Mouse (Mus musculus) megakaryocyte progenitor cell, adult 5-6 weeks (primary cell): ENCODE measurements around the gene Taok1. TPM values are rescaled to one million over a fixed set of nuclear protein-coding genes. Genes with fewer than 3 reads are reported as not detected.

Source experiments
- ATAC-seq: replicated peaks from 2 replicates; pipeline ENCODE4 v1.8.0; 2016; ENCODE audit warnings: mild to moderate bottlenecking, moderate TSS enrichment, inconsistent platforms; ENCODE audit not compliant: poor library complexity
- total RNA-seq, 2 experiments: library from RNA; stranded (forward) in 1 of 2; stranded (reverse) in 1 of 2; fragments of 157-497, 149-512 nt in 1 of 2; fragments of 200-1000 nt in 1 of 2; gene quantifications; 2 replicates each; pipeline versions ENCODE4 v1.2.3 to v1.2.4; 2015 to 2017

Gene Taok1
- total RNA-seq, 2 experiments from 2014 or later, result 30.3 to 31.8 TPM

DNA sequence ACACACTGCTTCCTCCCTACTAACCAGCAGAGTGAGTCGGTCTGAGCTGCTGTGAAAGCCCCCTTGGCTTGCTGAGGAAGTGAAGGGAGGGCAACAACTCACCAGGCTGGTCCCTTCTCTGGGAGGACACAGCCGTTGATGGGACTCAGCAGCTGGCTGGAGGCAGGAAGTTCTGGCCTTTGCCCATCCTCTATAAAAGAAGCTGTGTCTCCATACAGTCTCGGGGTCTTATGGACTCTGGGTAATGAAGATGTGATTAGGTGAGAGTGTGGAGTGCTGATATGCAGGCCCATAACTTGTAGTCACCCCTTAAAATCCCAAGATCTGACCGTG is 113.3 kb downstream of the Taok1 start:
- no peak for ATAC-seq

DNA sequence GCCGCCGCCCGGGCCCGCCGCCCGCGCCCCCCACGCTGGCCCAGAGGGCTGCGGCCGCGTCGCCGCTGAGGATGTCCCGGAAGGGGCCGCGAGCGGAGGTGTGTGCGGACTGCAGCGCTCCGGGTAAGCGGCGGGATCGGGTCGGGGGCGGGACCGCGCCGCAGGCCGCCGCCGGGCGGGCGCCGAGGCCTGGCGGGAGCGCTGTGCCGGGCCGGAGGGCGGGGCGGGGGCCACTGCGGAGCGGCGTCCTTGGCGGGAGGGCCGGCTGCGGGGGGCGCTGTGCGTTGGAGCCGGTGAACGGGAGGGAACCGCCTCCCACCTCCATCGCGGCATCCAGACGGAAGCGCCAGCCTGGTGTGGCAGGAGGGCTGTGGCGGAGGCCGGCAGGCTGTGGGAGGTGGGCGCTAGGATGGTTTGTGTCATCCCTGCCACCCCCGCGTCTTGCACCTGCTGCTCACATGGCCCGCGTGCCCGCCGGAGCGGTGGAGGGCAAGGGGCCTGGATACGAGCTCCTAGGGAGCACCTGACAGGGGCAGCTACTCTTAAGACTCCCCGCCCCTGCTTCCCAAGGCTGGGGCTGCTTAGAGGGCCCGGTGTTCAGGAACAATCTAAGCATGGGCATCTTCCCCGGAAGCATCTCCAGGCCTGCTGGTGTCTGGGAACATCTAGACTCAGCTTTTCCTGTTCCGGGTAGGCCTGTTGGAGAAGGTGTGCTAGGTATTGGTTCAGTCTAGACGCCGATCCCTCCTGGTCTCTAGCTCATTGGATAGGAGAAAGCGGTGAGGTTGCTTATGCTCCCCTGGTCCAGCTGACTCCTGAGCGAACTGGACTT is 113.9 kb downstream of the Taok1 start, which contains the start of gene Git1:
Gene Git1 (plus strand): TSS at position 51 of the 832 bp plus-strand sequence.
- no peak for ATAC-seq

DNA sequence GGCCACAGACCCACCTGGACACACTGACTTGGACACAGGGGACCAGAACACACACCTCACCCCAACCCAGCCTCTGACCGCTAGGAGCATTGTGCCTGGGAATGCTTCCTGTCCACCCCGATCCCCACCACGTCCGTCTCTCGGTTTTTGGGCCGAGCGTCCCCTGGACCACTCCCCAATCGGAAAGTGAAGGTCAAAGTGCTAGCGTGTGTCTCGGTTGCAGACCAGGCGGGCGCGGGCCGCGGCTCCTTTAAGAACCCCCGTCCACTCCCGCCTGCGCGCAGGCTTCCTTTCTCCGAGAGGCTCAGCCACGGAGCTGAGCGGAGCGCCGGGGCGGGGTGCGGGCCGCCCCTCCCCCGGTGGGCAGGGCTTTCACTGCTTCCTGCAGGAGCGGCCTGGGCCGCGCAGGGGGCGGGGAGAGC is 114.7 kb downstream of the Taok1 start:
- peak; percentile 63 for ATAC-seq

DNA sequence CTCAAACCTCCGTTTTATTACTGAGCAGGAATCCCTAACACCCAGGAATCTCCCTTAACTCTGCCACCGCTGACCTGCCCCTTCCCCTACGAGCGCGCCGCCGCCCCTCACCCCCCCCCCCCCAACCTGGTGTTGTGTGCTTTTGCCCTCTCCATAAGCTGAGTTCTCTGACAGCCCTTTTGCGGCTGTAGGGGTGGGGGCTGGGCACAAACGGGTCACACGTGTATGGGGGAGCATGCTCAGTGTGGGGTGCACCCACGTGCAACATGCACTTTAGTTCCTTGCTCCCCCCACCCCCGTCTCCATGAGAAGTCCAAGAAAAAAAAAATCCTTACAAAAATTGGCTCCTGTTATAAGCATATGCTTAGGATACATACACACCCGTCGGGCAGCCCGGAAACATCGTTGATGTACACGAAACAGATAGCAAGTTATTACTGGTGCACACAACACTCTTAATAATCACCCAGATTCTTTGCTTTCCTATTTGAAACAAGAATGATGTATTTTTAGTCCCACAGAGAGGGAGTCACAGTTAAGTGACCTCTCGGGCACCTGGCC is 115.2 kb downstream of the Taok1 start:
- no peak; the same call in 1 of the 2 replicates for ATAC-seq

DNA sequence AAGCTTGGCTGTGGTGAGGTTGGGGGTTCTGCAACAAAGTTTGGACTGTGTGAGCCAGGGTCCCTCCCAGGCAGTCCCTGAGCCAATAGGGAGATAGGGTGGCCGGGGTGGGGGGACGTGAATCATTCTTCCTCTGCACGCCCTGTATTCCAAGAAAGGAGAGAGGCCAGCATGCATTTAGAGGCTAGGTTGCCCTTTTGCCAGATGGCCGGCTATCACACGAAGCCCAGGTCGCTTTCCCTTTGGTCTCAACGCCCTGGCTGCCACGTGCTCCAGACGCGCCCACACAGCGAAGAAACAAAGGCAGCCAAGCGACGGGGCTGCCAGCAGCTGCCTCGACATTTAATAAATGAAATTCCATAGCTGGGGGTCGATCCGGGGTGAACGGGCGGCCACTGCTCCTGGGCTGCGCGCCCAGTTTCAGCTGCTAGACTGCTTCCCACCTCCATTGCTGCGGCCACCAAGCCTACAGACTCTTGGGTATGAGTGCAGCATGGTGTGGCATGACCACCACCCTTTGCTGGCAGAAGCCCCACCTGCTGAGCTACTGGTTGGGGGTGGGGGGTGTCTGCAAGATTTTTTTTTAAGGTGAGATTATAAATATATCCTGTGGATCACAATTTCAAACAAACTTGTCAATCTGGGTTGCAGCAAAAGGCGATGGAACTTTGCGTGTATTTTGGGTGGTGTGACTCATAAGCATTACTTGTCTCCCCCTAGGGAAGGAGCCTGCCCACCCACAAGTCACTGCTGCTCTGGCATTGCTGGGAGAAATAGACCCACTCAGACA is 115.9 kb downstream of the Taok1 start:
- peak; percentile 15 for ATAC-seq

DNA sequence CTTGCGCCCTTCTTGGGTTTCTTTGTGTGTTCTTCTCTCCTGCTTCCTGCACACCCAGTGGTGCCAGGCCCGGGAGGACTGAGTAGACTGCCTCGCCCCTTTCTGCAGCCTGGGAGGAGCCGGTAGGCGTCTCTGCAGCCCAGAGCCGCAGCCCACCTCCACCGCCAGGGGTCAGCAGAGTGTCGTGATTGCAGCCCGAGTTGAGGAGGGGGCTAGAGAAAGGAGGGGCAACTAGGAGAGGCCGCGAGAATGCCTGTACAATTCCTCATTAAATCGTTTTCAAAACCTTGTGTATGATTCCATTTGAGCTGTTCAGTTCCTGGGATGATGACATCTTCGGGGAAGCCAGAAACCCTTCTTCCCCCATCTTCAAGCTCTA is 116.5 kb downstream of the Taok1 start:
- ATAC-seq, result peak; percentile 72

DNA sequence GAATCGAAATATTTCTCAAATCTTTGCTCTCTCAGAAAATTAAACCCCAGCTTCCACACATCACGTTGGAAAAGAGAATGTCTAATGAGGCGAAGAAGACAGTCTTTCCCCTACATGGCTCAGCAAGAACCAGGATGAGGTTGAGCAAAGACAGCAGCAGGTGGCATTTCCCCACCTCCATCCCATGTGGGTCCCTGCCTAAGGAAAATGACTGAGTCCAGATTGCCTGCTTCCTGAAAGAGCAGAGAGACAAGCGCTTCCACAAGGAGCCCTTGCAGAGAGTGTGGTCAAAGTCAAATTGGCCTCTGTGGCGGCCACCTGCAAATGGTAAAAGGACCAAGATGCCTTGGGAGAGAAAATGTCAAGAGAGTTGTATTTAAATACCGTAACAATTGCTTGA is 117.2 kb downstream of the Taok1 start:
- ATAC-seq, result no peak

DNA sequence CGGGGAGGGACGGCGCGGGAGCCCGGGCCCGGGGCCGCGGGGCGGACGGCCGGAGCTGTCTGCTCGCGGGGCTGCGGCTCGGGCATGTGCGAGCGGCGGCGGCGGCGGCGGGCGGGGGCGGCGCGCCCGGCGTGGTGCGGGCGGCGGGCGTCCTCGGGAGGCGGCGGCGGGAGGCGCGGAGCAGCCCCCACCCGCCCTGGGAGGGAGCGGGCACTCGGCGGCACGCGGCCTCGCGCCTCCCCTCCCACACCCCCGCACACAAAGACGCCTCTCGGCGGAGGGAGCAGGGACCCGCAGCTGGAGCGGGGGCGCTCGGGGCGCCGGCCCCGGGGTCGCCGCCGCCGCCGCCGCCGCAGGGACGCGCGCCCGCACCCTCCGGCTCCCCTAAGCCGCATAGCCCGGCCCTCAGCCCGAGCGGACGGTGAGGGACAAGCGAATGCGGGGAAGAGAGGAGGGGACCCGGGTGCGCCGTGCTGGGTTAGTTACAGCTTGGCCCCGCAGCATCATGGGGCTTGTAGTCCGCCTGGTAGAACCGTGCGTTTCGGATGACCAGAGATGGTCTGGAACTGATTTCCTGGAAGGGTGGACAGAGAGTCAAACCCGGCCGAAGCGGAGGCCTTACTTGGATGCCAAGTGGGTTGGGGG is 117.9 kb downstream of the Taok1 start, which contains the start of gene Ankrd13b:
Gene Ankrd13b (minus strand): TSS at position 88 of the 645 bp plus-strand sequence.
- ATAC-seq, result no peak

DNA sequence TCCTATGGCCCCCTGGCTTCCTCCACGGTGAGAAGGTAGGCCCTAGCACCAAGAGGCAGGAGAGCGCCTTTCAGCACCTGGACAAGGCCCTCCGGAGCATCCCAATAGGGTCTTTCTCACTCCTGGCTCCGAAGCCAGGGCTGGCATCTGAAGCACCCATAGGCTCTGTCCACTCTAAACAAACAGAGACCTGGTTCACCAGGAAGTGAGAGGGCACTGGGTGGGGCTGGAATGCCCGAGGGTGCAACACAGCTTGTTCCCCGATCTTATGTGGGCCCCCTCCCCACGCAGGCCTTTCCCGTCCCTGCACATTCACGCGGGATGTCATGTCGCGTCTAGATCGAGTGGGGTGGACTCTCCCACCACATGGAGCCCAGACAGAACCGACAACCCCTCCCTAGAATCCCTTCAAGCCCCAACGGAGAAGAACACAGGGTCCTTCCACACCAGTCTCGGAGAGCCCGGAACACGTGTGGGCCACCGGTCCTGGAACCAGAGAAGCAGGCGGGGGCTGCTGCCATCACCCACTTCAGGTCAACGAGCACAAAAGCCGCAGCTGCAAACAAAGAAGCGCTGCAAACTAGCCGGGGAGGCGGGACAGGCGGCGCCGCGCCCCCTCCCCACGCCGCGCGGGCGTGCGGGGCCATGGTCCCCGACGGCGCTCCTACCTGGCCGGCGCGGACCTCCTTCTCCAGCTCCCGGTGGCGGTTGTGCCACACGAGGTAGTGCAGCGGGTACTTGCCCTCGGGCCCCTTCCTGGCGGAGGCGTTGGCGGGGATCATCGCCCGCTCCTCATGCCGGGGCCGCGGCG is 118.6 kb downstream of the Taok1 start:
- ATAC-seq, result no peak

DNA sequence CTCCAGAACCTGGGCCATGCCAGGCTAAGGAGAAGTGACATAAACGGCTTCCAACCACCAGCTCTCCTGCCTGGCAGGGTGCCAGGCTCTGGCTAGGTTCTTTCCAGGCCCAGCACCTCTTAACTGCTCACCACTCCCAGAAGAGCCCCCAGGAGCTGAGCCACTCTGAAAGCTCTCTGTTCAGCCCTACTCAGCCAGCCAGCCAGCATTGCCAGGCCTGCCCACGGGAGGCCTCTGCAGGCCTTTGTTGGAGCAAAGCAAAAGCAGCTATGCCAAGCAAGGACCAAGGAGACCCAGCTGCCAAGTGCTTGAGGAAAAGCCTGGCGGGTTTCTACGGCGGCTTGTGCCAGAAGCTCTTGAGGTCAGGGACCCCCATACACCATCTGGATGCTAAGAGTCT is 120.8 kb downstream of the Taok1 start:
- ATAC-seq, result no peak

DNA sequence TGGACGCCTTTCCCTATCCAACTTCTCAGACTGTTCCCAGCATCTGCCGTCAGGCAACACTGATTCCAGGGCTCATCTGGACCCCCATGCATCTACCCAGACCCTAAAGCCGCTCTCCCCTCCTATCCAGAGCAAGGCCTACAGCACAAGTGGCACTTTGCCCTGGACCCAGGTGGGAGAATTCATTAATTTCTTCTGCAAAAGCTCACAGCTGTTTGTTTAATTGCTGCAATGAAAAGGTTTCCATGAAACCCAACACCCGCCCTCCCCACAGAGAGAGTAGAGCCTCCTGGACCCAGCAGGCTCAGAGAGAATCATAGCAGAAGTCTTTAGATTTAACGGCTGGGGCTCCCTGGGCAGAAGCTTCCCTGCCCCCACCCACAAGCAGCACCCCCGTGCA is 122.4 kb downstream of the Taok1 start:
- no peak for ATAC-seq

DNA sequence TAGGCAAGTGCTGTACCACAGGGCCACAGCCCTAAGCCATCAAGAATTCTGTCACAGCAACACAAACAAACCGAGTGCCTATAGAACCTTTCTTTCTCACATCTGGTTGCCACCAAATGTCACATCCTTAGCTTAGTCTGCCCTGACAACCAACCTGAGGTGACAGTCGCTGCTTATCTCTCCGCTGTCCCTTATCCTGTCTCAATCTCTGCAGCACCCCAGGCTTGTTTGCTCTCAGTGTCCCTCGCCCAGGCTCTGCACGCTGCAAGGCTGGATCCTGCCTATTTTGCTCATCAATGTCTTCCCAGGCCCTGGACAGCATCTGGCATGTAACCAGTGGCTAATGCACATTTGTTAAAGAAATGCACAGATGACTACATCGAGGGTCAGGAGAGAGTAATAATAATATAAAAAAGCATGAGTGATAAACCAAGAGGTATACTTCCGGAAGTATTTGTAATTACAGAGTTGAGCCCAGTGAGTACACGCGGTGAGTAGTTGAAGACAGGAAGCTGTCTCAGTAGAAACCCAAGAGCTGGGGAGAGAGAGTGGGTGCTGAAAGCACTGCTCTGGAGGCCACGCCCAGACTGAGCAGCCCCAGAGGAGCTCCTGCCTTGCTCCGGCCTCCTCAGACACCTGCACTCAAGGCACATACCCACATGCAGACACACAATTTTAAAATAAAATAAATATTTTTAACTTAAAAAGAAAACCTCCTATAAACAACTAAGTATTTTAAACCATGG is 123.9 kb downstream of the Taok1 start:
- ATAC-seq, result peak; percentile 64

DNA sequence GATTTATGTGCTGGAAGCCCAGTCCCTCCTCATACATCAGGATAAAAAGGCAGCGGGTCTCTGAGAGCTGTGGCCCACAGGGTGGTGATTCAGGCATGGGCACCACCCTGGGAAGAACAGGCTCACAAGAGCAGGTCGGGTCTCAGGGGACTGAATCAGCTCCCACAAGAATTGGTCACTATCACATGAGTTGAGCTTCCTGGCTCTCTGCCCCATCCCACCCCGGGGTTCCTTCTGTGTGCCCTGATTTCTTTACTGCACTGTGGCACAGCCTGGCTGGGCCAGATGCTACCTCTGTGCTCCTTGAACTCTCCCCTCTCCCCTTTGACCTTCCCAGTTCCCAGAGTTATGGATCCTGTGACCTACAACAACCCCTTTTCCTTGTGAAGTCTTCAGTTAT is 124.6 kb downstream of the Taok1 start:
- no peak for ATAC-seq

Other genes with a start within 250 kb of the Taok1 start
- not detected in 2 replicates for gene Coro6, start 145.4 kb downstream of the Taok1 start, total RNA-seq (2015)
- gene Coro6, start 145.4 kb downstream of the Taok1 start, total RNA-seq (2017), result not detected in 2 replicates
- 10.0 and 10.4 TPM in 2 replicates for gene Ankrd13b, start 118.1 kb downstream of the Taok1 start, total RNA-seq (2015)
- 5.7 and 6.0 TPM in 2 replicates for gene Ankrd13b, start 118.1 kb downstream of the Taok1 start, total RNA-seq (2017)
- 24.3 and 27.6 TPM in 2 replicates for gene Git1, start 114.3 kb downstream of the Taok1 start, total RNA-seq (2015)
- 14.5 and 17.1 TPM in 2 replicates for gene Git1, start 114.3 kb downstream of the Taok1 start, total RNA-seq (2017)
- 3.2 and 3.4 TPM in 2 replicates for gene Abhd15, start 92.7 kb downstream of the Taok1 start, total RNA-seq (2015)
- gene Abhd15, start 92.7 kb downstream of the Taok1 start, total RNA-seq (2017), result 3.6 and 4.6 TPM in 2 replicates
- gene Trp53i13, start 91.8 kb downstream of the Taok1 start, total RNA-seq (2015), result 1.7 and 2.0 TPM in 2 replicates
- gene Trp53i13, start 91.8 kb downstream of the Taok1 start, total RNA-seq (2017), result 1.7 and 8.2 TPM in 2 replicates
- gene Gm10392, start 88.6 kb downstream of the Taok1 start, total RNA-seq (2015), result 0.32 TPM in 1 of 2 replicates, not detected in the other
- 0.41 and 1.2 TPM in 2 replicates for gene Gm10392, start 88.6 kb downstream of the Taok1 start, total RNA-seq (2017)
- gene Nufip2, start 78.3 kb upstream of the Taok1 start, total RNA-seq (2015), result 68.5 and 75.4 TPM in 2 replicates
- 76.5 and 98.4 TPM in 2 replicates for gene Nufip2, start 78.3 kb upstream of the Taok1 start, total RNA-seq (2017)
- not detected in 2 replicates for gene Cryba1, start 117.5 kb upstream of the Taok1 start, total RNA-seq (2015)
- gene Cryba1, start 117.5 kb upstream of the Taok1 start, total RNA-seq (2017), result not detected in 2 replicates
- gene Myo18a, start 155.4 kb upstream of the Taok1 start, total RNA-seq (2015), result 23.1 and 25.1 TPM in 2 replicates
- 71.4 and 99.8 TPM in 2 replicates for gene Myo18a, start 155.4 kb upstream of the Taok1 start, total RNA-seq (2017)
- not detected in 2 replicates for gene Gm10277, start 179.9 kb upstream of the Taok1 start, total RNA-seq (2015)
- gene Gm10277, start 179.9 kb upstream of the Taok1 start, total RNA-seq (2017), result not detected in 2 replicates